Mouse (Mus musculus): Measurements from ENCODE around the gene Fkbp1b. TPM values are rescaled to one million over a fixed set of nuclear protein-coding genes. Genes with fewer than 3 reads are reported as not detected.
A peak's percentile ranks its signal among the peaks of the same experiment; 100 is the strongest.
"Not testable (repeated sequence)": the region's sequence is repeated elsewhere in the genome, so short reads cannot be mapped to it uniquely, and the experiment has no call there.

The Fkbp1b gene
- 1 to 10 TPM in 1 of 2 experiments, under 1 TPM in 1; 0.39 to 1.1 TPM for total RNA-seq (2021)
- long read RNA-seq, experiment 1, result 0 reads
- long read RNA-seq, experiment 2, result 0 reads

- peak; percentile 20 for DNase-seq (ENCODE audit: low spot score)
These were observed at the start of gene Fkbp1b for GRCm38 (mm10) chr12:4841392-4841887. Gene Fkbp1b, minus strand, starts transcription at chr12:4841591.

- DNase-seq (ENCODE audit: low spot score), result no peak
These were observed 48.5 kb upstream of the Fkbp1b start for GRCm38 (mm10) chr12:4889891-4890290.

- DNase-seq (ENCODE audit: low spot score), result peak; percentile 55
These were observed 47.9 kb upstream of the Fkbp1b start for GRCm38 (mm10) chr12:4889251-4889650.

GRCm38 (mm10) chr12:4888739-4889138, 47.3 kb upstream of the Fkbp1b start:
- no peak for DNase-seq (ENCODE audit: low spot score)

- not testable (repeated sequence) for DNase-seq (ENCODE audit: low spot score)
These were observed 45.2 kb upstream of the Fkbp1b start for GRCm38 (mm10) chr12:4886581-4886980.

- DNase-seq (ENCODE audit: low spot score), result no peak
These were observed 43.7 kb upstream of the Fkbp1b start for GRCm38 (mm10) chr12:4885062-4885461.

GRCm38 (mm10) chr12:4882086-4882485, 40.7 kb upstream of the Fkbp1b start:
- DNase-seq (ENCODE audit: low spot score), result no peak

- DNase-seq (ENCODE audit: low spot score), result peak; percentile 30
These were observed 37.7 kb upstream of the Fkbp1b start for GRCm38 (mm10) chr12:4879048-4879447.

- no peak for DNase-seq (ENCODE audit: low spot score)
These were observed 36.9 kb upstream of the Fkbp1b start for GRCm38 (mm10) chr12:4878296-4878783.

- DNase-seq (ENCODE audit: low spot score), result no peak
These were observed 34.2 kb upstream of the Fkbp1b start for GRCm38 (mm10) chr12:4875623-4876022.

GRCm38 (mm10) chr12:4874161-4874927, 33.0 kb upstream of the Fkbp1b start, which contains the start of gene Mfsd2b:
Gene Mfsd2b, minus strand, starts transcription at chr12:4874359.
- peak; percentile 64 for DNase-seq (ENCODE audit: low spot score)

- DNase-seq (ENCODE audit: low spot score), result no peak
These were observed 32.1 kb upstream of the Fkbp1b start for GRCm38 (mm10) chr12:4873531-4873930.

GRCm38 (mm10) chr12:4872983-4873477, 31.6 kb upstream of the Fkbp1b start:
- no peak for DNase-seq (ENCODE audit: low spot score)

- no peak for DNase-seq (ENCODE audit: low spot score)
These were observed 30.9 kb upstream of the Fkbp1b start for GRCm38 (mm10) chr12:4872273-4872672.

- no peak for DNase-seq (ENCODE audit: low spot score)
These were observed 29.9 kb upstream of the Fkbp1b start for GRCm38 (mm10) chr12:4871260-4871659.

- DNase-seq (ENCODE audit: low spot score), result no peak
These were observed 27.5 kb upstream of the Fkbp1b start for GRCm38 (mm10) chr12:4868924-4869323.

GRCm38 (mm10) chr12:4864338-4864690, 22.9 kb upstream of the Fkbp1b start:
- DNase-seq (ENCODE audit: low spot score), result no peak

- no peak for DNase-seq (ENCODE audit: low spot score)
These were observed 22.4 kb upstream of the Fkbp1b start for GRCm38 (mm10) chr12:4863654-4864337.

- DNase-seq (ENCODE audit: low spot score), result no peak
These were observed 21.3 kb upstream of the Fkbp1b start for GRCm38 (mm10) chr12:4862672-4863071.

GRCm38 (mm10) chr12:4859241-4859914, 18.0 kb upstream of the Fkbp1b start:
- no peak for DNase-seq (ENCODE audit: low spot score)

- DNase-seq (ENCODE audit: low spot score), result no peak
These were observed 15.4 kb upstream of the Fkbp1b start for GRCm38 (mm10) chr12:4856834-4857233.

- no peak for DNase-seq (ENCODE audit: low spot score)
These were observed 14.8 kb upstream of the Fkbp1b start for GRCm38 (mm10) chr12:4856160-4856559.

Measured in gastrocnemius, adult 18-20 months (tissue).